Mouse (Mus musculus) liver, postnatal 0 days (tissue): ENCODE results near the gene Ptprg. TPM values are rescaled to one million over a fixed set of nuclear protein-coding genes. Genes with fewer than 3 reads are reported as not detected.

ENCODE experiments used
- ATAC-seq: fragments of 200-750 bp; cut with Nextera tagmentation; 2 replicates; pipeline ENCODE4 v1.8.0; 2017; ENCODE audit warnings: mild to moderate bottlenecking, moderate library complexity
- DNase-seq: peaks from one replicate; pipeline ENCODE4 v3.0.0-alpha.2; 2016
- H3K27ac ChIP-seq: fragments of 300-500 bp; sonication (generic); 2 replicates; pipeline ENCODE4 v1.5.1; 2014; ENCODE audit warnings: antibody characterized with exemption, moderate library complexity, mild to moderate bottlenecking, low read depth
- H3K27me3 ChIP-seq: fragments of 300-500 bp; sonication (generic); 2 replicates; pipeline ENCODE4 v1.6.1; 2014; ENCODE audit warnings: low read length, control low read depth, mixed read lengths; ENCODE audit not compliant: insufficient read depth
- H3K36me3 ChIP-seq: fragments of 300-500 bp; sonication (generic); replicated peaks from 2 replicates; pipeline ENCODE4 v1.6.1; 2014; ENCODE audit warnings: mild to moderate bottlenecking, control low read depth, low read length, moderate library complexity, mixed read lengths; ENCODE audit not compliant: insufficient read depth
- H3K4me1 ChIP-seq: fragments of 300-500 bp; sonication (generic); 2 replicates; pipeline ENCODE4 v1.6.1; 2014; ENCODE audit warnings: antibody characterized with exemption, mild to moderate bottlenecking, control low read depth; ENCODE audit not compliant: insufficient read depth
- H3K4me2 ChIP-seq: fragments of 300-500 bp; sonication (generic); 2 replicates; pipeline ENCODE4 v1.6.1; 2014; ENCODE audit warnings: low read depth, mild to moderate bottlenecking, low read length, moderate library complexity, mixed read lengths
- H3K4me3 ChIP-seq: fragments of 300-500 bp; sonication (generic); 2 replicates; pipeline ENCODE4 v1.5.1; 2014; ENCODE audit warnings: low read depth, low read length
- H3K9ac ChIP-seq: fragments of 300-500 bp; sonication (generic); replicated peaks from 2 replicates; pipeline ENCODE4 v1.6.1; 2014; ENCODE audit warnings: mild to moderate bottlenecking, moderate library complexity
- H3K9me3 ChIP-seq: fragments of 300-500 bp; sonication (generic); 2 replicates; pipeline ENCODE4 v1.6.1; 2016; ENCODE audit warnings: mild to moderate bottlenecking, control low read depth, low read length, mixed read lengths
- CTCF ChIP-seq: sonication (generic); IDR thresholded peaks from 2 replicates; pipeline ENCODE4 v1.5.1; 2016; ENCODE audit warnings: antibody characterized with exemption, low read depth
- EP300 ChIP-seq: IDR thresholded peaks from 2 replicates; pipeline ENCODE4 v1.6.1; 2016; ENCODE audit warnings: antibody characterized with exemption, low read depth, mild to moderate bottlenecking
- WGBS: fragments of 180-500 bp; shearing (Covaris S2); extraction: QIAGEN DNeasy Blood & Tissue Kit; methylation state at CpG from one replicate; pipeline ENCODE4 v1.1.7; 2014; ENCODE audit not compliant: insufficient replicate concordance; 5-methylcytosine and 5-hydroxymethylcytosine counted together
- polyA plus RNA-seq: library from polyadenylated mRNA; unstranded; fragments of >200 nt; fragmentation: Nextera tagmentation; extraction: Ambion mirVana; gene quantifications from 2 replicates; pipeline ENCODE4 v1.2.1, GENCODE M21; 2015

The Ptprg gene
- polyA plus RNA-seq, 1 experiment from 2014 or later: 2.7 TPM

- Histone ChIP-seq H3K27ac (no peak overlapping the region), H3K4me2 (no peak overlapping the region), H3K9ac (no peak overlapping the region), H3K9me3 (no peaks in the 10 kb centered on the region), H3K36me3 (no peaks in the 10 kb centered on the region), H3K4me3 (no peak overlapping the region), H3K27me3 (no peaks in the 10 kb centered on the region), H3K4me1 (peaks cover 16% of the 10 kb centered on the region)
- no peak for TF ChIP-seq EP300
- WGBS: 54% methylated on average over 4 of the region's 4 CpGs
- no peak for ATAC-seq
- DNase-seq: no peak
Observed at GRCm38 (mm10) chr14:11698880-11699279, 145.5 kb downstream of the Ptprg start.

- Histone ChIP-seq H3K27ac (no peak overlapping the region), H3K4me1 (peaks cover 16% of the 10 kb centered on the region), H3K9ac (no peak overlapping the region), H3K36me3 (no peaks in the 10 kb centered on the region), H3K4me2 (no peak overlapping the region), H3K4me3 (no peak overlapping the region), H3K9me3 (no peaks in the 10 kb centered on the region), H3K27me3 (no peaks in the 10 kb centered on the region)
- no peak for TF ChIP-seq EP300
- no peak for TF ChIP-seq CTCF
- ATAC-seq (no peak), DNase-seq (no peak)
- 91% methylated on average over 2 of the region's 2 CpGs for WGBS
Observed at GRCm38 (mm10) chr14:11699654-11700053, 146.3 kb downstream of the Ptprg start.

GRCm38 (mm10) chr14:11701516-11702249 is 148.4 kb downstream of the Ptprg start:
- no peak overlapping the region for H3K27ac ChIP-seq
- H3K27me3 ChIP-seq: no peaks in the 10 kb centered on the region
- WGBS: 58% methylated on average over 9 of the region's 9 CpGs
- no peak overlapping the region for H3K4me3 ChIP-seq
- peak; percentile 84 for ATAC-seq
- no peak overlapping the region for H3K4me2 ChIP-seq
- no peaks in the 10 kb centered on the region for H3K9me3 ChIP-seq
- peaks cover 16% of the 10 kb centered on the region for H3K4me1 ChIP-seq
- H3K9ac ChIP-seq: no peak overlapping the region
- peak; percentile 18 for DNase-seq
- no peaks in the 10 kb centered on the region for H3K36me3 ChIP-seq
- TF ChIP-seq EP300: no peak
- no peak for TF ChIP-seq CTCF

GRCm38 (mm10) chr14:11702770-11703477 is 149.6 kb downstream of the Ptprg start:
- H3K27ac ChIP-seq: no peak overlapping the region
- no peaks in the 10 kb centered on the region for H3K9me3 ChIP-seq
- H3K4me1 ChIP-seq: peaks cover 16% of the 10 kb centered on the region
- H3K36me3 ChIP-seq: no peaks in the 10 kb centered on the region
- H3K4me3 ChIP-seq: no peak overlapping the region
- ATAC-seq: no peak
- H3K4me2 ChIP-seq: no peak overlapping the region
- H3K9ac ChIP-seq: no peak overlapping the region
- DNase-seq: no peak
- H3K27me3 ChIP-seq: no peaks in the 10 kb centered on the region
- 56% methylated on average over 11 of the region's 11 CpGs for WGBS
- TF ChIP-seq CTCF (no peak), EP300 (no peak)

- 46% methylated on average over 2 of the region's 2 CpGs for WGBS
- peaks cover 14% of the 10 kb centered on the region; the same call in 1 of the 2 replicates for H3K4me1 ChIP-seq
- H3K9ac ChIP-seq: no peak overlapping the region
- H3K36me3 ChIP-seq: no peaks in the 10 kb centered on the region
- no peak for DNase-seq
- ATAC-seq: no peak
- H3K27ac ChIP-seq: no peak overlapping the region
- no peak overlapping the region for H3K4me2 ChIP-seq
- no peaks in the 10 kb centered on the region for H3K27me3 ChIP-seq
- no peak for TF ChIP-seq CTCF
- TF ChIP-seq EP300: no peak
- no peaks in the 10 kb centered on the region for H3K9me3 ChIP-seq
- H3K4me3 ChIP-seq: no peak overlapping the region
Observed at GRCm38 (mm10) chr14:11704871-11705270, 151.5 kb downstream of the Ptprg start.

- no peak overlapping the region for H3K4me3 ChIP-seq
- TF ChIP-seq CTCF (no peak), EP300 (no peak)
- no peak overlapping the region for H3K27ac ChIP-seq
- no peaks in the 10 kb centered on the region for H3K27me3 ChIP-seq
- ATAC-seq: no peak
- H3K4me1 ChIP-seq: no peaks in the 10 kb centered on the region
- 66% methylated on average over 2 of the region's 2 CpGs for WGBS
- H3K9me3 ChIP-seq: no peaks in the 10 kb centered on the region
- H3K4me2 ChIP-seq: no peak overlapping the region
- DNase-seq: no peak
- H3K9ac ChIP-seq: no peak overlapping the region
- H3K36me3 ChIP-seq: no peaks in the 10 kb centered on the region
Observed at GRCm38 (mm10) chr14:11709352-11709751, 156.0 kb downstream of the Ptprg start.
